Mouse (Mus musculus) frontal cortex, adult 2 months (tissue): ENCODE data around the gene 9930021J03Rik. TPM values are rescaled to one million over a fixed set of nuclear protein-coding genes. Genes with fewer than 3 reads are reported as not detected.

Experiments
- polyA plus RNA-seq: library from polyadenylated mRNA; depleted of rRNA; stranded (reverse); fragments of >200 nt; gene quantifications from 2 replicates; pipeline ENCODE4 v1.2.3, GENCODE M21; 2012; rRNA removed

9930021J03Rik gene
- polyA plus RNA-seq, 1 experiment, result 32.5 TPM

Other genes with a start within 250 kb of the 9930021J03Rik start
- gene Ermp1, start 157.6 kb downstream of the 9930021J03Rik start, polyA plus RNA-seq, result 24.4 and 26.8 TPM in 2 replicates
- gene Mlana, start 108.2 kb downstream of the 9930021J03Rik start, polyA plus RNA-seq, result 0.34 and 0.63 TPM in 2 replicates
- gene Ranbp6, start 7.0 kb upstream of the 9930021J03Rik start, polyA plus RNA-seq, result 15.5 and 16.8 TPM in 2 replicates
- gene Il33, start 119.1 kb upstream of the 9930021J03Rik start, polyA plus RNA-seq, result 21.5 and 21.7 TPM in 2 replicates
- not detected in 2 replicates for gene Trpd52l3, start 197.8 kb upstream of the 9930021J03Rik start, polyA plus RNA-seq
- gene Uhrf2, start 224.5 kb upstream of the 9930021J03Rik start, polyA plus RNA-seq, result 76.9 and 77.9 TPM in 2 replicates